Mouse (Mus musculus): ENCODE measurements around the gene Tln2.

DNA sequence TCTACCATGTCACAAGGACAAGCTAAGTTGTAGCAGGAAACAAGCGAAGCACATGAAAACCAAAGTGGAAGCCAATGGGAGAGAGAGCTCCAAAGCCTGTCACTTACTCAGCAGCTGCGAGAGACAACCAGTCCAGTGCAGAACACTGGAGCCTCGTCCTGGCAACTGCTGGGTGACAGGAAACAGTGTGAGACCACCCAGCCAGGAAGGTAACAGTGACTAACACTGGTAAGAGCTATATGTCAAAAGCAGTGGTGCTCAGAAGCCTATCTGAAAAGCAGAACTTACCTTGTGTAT, 14.1 kb upstream of the Tln2 start:
- TF ChIP-seq CTCF (IDR thresholded peaks at IDR 0.05; ENCODE audit: control insufficient read depth, insufficient read depth, insufficient read length) (no peak), MYOD1 (IDR thresholded peaks at IDR 0.05; ENCODE audit: control insufficient read depth, insufficient read length, low read depth) (no peak), USF1 (IDR thresholded peaks at IDR 0.05; ENCODE audit: low read depth) (no peak), MAX (IDR thresholded peaks at IDR 0.05) (no peak), CEBPB (IDR thresholded peaks at IDR 0.05; ENCODE audit: low read depth) (no peak), MYOG (IDR thresholded peaks at IDR 0.05; ENCODE audit: control insufficient read depth, extremely low read depth, insufficient read length) (no peak)

All from C2C12 (cell line).